Mouse (Mus musculus) kidney, embryonic 15.5 days (tissue): Measurements from ENCODE around the gene Kank2. TPM values are rescaled to one million over a fixed set of nuclear protein-coding genes. Genes with fewer than 3 reads are reported as not detected.

Source experiments
- ATAC-seq: fragments of 200-750 bp; cut with Nextera tagmentation; replicated peaks from 2 replicates; pipeline ENCODE4 v1.8.0; 2017; ENCODE audit warnings: moderate TSS enrichment; ENCODE audit not compliant: low FRiP score
- H3K27ac ChIP-seq: fragments of 300-500 bp; sonication (generic); 2 replicates; pipeline ENCODE4 v1.5.1; 2015; ENCODE audit warnings: mild to moderate bottlenecking, inconsistent platforms
- H3K27me3 ChIP-seq: fragments of 300-500 bp; sonication (generic); 2 replicates; pipeline ENCODE4 v1.6.1; 2015; ENCODE audit warnings: inconsistent platforms
- H3K36me3 ChIP-seq: fragments of 300-500 bp; sonication (generic); 2 replicates; pipeline ENCODE4 v1.6.1; 2015; ENCODE audit warnings: inconsistent platforms
- H3K4me1 ChIP-seq: fragments of 300-500 bp; sonication (generic); 2 replicates; pipeline ENCODE4 v1.6.1; 2015; ENCODE audit warnings: inconsistent platforms
- H3K4me2 ChIP-seq: fragments of 300-500 bp; sonication (generic); 2 replicates; pipeline ENCODE4 v1.6.1; 2015; ENCODE audit warnings: moderate library complexity, mild to moderate bottlenecking, inconsistent platforms
- H3K4me3 ChIP-seq: fragments of 300-500 bp; sonication (generic); replicated peaks from 2 replicates; pipeline ENCODE4 v1.5.1; 2015; ENCODE audit warnings: mild to moderate bottlenecking, inconsistent platforms
- H3K9ac ChIP-seq: fragments of 300-500 bp; sonication (generic); 2 replicates; pipeline ENCODE4 v1.6.1; 2015; ENCODE audit warnings: mild to moderate bottlenecking, inconsistent platforms
- H3K9me3 ChIP-seq: fragments of 300-500 bp; sonication (generic); replicated peaks from 2 replicates; pipeline ENCODE4 v1.6.1; 2016; ENCODE audit warnings: inconsistent platforms
- WGBS: fragments of 180-500 bp; shearing (Covaris S2); methylation state at CpG from one replicate; pipeline ENCODE4 v1.1.7; 2015; ENCODE audit warnings: mixed read lengths; 5-methylcytosine and 5-hydroxymethylcytosine counted together
- polyA plus RNA-seq: library from polyadenylated mRNA; unstranded; fragments of >200 nt; fragmentation: Nextera tagmentation; extraction: Ambion mirVana; gene quantifications from 2 replicates; pipeline ENCODE4 v1.2.1, GENCODE M21; 2015

Gene Kank2
- polyA plus RNA-seq, 1 experiment from 2014 or later = 23.2 TPM

DNA sequence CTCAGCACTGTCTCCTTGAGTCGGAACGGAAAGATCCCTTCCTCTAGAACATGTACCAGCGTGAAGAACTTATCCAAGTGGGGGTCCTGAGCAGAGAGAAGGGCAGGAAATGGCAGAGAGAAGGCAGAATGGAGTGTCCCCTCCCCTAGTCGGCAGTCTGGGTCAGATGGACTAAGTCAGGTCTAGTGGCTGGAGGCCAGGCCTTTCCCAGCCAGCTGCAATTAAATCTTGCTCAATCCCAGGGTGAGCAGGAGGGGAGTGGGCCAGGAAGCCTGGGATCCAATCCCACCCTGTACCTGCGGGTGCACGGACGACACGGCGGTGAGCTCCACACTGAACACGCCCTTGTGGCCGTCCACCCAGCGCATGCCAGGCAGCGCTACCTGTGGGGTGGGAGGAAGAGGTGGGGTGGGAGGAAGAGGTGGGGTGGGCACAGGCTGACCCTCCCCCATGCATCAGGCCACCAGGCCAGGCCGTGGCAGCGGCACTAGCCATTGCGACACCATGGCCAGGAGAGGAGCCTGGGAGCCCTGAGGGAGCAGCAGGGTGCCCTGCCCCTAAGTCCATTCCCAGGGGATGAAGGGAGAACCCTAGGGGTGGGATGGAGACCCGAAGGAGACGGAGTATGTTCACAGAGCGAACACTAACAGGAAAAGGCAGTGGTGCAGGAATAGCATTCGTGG lies 33.2 kb upstream of the Kank2 start:
- Histone ChIP-seq H3K9ac (no peak overlapping the region), H3K4me1 (peaks cover 18% of the 10 kb centered on the region), H3K9me3 (no peaks in the 10 kb centered on the region), H3K4me3 (no peak overlapping the region), H3K36me3 (peaks cover 81% of the 10 kb centered on the region), H3K27me3 (no peaks in the 10 kb centered on the region), H3K4me2 (no peak overlapping the region), H3K27ac (no peak overlapping the region)
- no peak for ATAC-seq
- WGBS = 90% methylated on average over 20 of the region's 20 CpGs

GRCm38 (mm10) chr9:21830936-21831335 lies 32.4 kb upstream of the Kank2 start:
- peaks cover 74% of the 10 kb centered on the region for H3K36me3 ChIP-seq
- WGBS = 80% methylated on average over 11 of the region's 11 CpGs
- no peak overlapping the region for H3K4me2 ChIP-seq
- no peak overlapping the region for H3K27ac ChIP-seq
- no peaks in the 10 kb centered on the region for H3K27me3 ChIP-seq
- H3K4me3 ChIP-seq = no peak overlapping the region
- H3K9me3 ChIP-seq = no peaks in the 10 kb centered on the region
- H3K4me1 ChIP-seq = peaks cover 16% of the 10 kb centered on the region
- ATAC-seq = 0 out of 2 replicates have a peak, but pooled peaks have one; percentile 16
- no peak overlapping the region for H3K9ac ChIP-seq

DNA sequence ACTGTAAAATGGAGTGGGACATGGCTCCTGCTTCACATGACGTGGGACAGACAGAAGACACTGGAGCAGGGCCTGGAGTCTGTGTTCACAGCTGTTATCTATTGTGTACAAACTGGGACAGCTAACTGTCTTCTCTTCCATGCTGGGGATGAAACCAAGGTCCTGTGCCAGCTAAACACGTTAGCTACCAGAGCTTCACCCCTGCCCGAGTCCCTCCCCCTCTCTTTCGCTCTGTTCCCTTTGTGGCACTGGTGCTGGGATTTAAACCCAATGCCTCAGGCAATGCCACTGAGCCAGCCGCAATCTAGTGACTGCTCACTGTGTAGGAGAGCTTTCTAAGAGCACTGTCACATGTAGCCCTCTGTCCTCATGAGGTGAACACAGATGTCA lies 31.9 kb upstream of the Kank2 start:
- Histone ChIP-seq H3K4me1 (peaks cover 14% of the 10 kb centered on the region), H3K9ac (no peak overlapping the region), H3K4me2 (no peak overlapping the region), H3K27me3 (no peaks in the 10 kb centered on the region), H3K9me3 (no peaks in the 10 kb centered on the region), H3K4me3 (no peak overlapping the region), H3K36me3 (peaks cover 69% of the 10 kb centered on the region), H3K27ac (no peak overlapping the region)
- no peak for ATAC-seq
- WGBS = 89% methylated on average over 5 of the region's 5 CpGs

DNA sequence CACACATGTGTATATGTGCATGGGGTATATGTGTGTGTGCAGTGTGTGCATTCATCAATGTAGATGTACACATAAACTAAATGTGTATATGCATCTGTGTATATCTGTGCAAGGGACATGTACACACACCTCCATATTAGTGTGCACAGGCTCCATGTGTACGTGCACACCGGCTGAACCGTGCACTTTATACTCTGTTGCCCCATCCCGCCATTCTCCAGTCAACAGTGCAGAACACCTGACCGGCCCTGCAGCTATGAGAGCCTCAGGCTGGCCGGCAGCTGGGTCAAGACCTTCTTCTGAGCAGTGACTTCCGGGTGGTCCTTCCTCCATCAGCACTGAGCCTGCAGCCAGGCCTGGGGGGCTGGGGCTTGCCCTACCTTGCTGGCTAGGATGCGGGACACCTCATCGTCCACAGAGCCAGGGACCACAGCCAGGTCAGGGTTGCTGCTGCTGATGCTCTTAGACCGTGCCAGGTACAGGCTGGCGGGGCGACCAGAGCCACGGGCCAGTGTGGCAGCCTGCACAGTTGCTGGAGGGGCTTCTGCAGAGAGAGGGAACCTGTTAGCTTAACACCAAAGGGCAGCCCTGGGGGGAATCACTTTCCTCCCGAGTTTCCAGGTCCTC lies 31.4 kb upstream of the Kank2 start:
- 82% methylated on average over 14 of the region's 14 CpGs for WGBS
- ATAC-seq = no peak
- Histone ChIP-seq H3K27ac (no peak overlapping the region), H3K4me2 (no peak overlapping the region), H3K9me3 (no peaks in the 10 kb centered on the region), H3K36me3 (peaks cover 64% of the 10 kb centered on the region), H3K4me1 (peaks cover 14% of the 10 kb centered on the region), H3K9ac (no peak overlapping the region), H3K4me3 (no peak overlapping the region), H3K27me3 (no peaks in the 10 kb centered on the region)

DNA sequence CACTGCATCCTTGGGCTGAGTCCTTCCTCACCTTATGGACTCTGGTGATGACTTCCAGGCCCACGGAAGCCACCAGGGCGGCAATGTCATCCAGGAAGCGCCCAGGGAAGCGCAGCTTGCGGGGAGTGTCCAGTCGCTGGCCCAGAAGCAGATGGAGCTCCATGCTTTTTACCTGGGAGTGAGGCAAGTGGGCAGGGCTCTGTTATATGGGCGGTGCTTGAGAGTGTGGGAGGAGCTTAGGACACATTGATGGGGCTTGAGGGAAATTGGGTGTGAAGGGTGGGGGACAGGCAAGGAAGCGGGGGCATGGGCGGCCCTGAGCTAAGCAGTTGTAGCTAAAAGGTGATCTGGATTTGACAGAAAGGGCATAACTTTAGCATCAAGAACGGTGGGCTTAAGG lies 25.8 kb upstream of the Kank2 start:
- H3K4me2 ChIP-seq = no peak overlapping the region
- peaks cover 42% of the 10 kb centered on the region for H3K36me3 ChIP-seq
- no peak overlapping the region for H3K9ac ChIP-seq
- H3K27me3 ChIP-seq = no peaks in the 10 kb centered on the region
- 71% methylated on average over 10 of the region's 10 CpGs for WGBS
- 0 out of 2 replicates have a peak, but pooled peaks cover 6% of the 10 kb centered on the region for H3K4me1 ChIP-seq
- no peak overlapping the region for H3K4me3 ChIP-seq
- no peak overlapping the region for H3K27ac ChIP-seq
- H3K9me3 ChIP-seq = no peaks in the 10 kb centered on the region
- no peak for ATAC-seq

DNA sequence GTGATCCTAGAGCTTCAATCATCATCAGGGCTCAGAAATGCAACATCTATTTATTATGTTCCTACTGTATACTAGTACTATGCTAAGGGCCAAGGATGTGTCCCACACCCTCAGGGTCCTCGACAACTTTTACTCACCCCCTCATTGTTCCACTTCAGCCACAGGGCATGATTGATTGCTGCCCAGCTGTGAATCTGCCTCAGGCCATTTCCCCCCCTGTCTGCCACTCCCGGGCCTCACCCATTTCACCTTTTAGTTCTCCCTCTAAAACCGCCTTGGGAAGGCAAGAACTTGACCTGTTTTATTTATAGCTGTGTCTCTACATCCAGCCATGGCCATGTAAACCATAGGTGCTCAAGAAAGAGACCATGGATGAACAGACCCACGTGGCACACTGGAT lies 25.4 kb upstream of the Kank2 start:
- ATAC-seq = no peak
- H3K27ac ChIP-seq = no peak overlapping the region
- 0 out of 2 replicates have a peak, but pooled peaks cover 6% of the 10 kb centered on the region for H3K4me1 ChIP-seq
- H3K36me3 ChIP-seq = peaks cover 41% of the 10 kb centered on the region
- H3K27me3 ChIP-seq = no peaks in the 10 kb centered on the region
- 49% methylated on average over 4 of the region's 4 CpGs for WGBS
- no peak overlapping the region for H3K9ac ChIP-seq
- no peak overlapping the region for H3K4me3 ChIP-seq
- H3K9me3 ChIP-seq = no peaks in the 10 kb centered on the region
- H3K4me2 ChIP-seq = no peak overlapping the region

DNA sequence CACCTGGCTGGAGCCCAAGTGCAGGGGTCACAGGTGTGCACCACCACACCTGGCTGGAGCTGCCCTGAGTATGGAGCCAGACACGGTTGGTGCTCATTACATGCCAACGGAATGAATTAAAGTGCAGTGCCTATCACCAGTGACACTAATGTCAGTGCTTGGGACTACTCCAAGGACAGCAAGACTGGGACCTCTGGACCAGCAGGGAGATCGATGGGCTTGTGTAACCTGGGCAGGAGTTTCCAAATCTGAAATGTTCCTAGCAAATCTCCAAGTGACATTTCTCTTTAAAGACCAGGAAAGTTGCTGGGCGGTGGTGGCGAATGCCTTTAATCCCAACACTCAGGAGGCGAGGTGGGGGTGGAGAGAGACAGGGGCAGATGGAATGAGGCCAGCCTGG lies 24.1 kb upstream of the Kank2 start:
- Histone ChIP-seq H3K27me3 (no peaks in the 10 kb centered on the region), H3K4me1 (0 out of 2 replicates have a peak, but pooled peaks cover 6% of the 10 kb centered on the region), H3K36me3 (peaks cover 37% of the 10 kb centered on the region), H3K9me3 (no peaks in the 10 kb centered on the region), H3K9ac (no peak overlapping the region), H3K4me2 (no peak overlapping the region), H3K27ac (no peak overlapping the region), H3K4me3 (no peak overlapping the region)
- WGBS = 88% methylated on average over 6 of the region's 6 CpGs
- no peak for ATAC-seq

- Histone ChIP-seq H3K27ac (no peak overlapping the region), H3K9me3 (no peaks in the 10 kb centered on the region), H3K4me1 (0 out of 2 replicates have a peak, but pooled peaks cover 4% of the 10 kb centered on the region), H3K4me2 (no peak overlapping the region), H3K36me3 (peaks cover 58% of the 10 kb centered on the region), H3K4me3 (no peak overlapping the region), H3K27me3 (no peaks in the 10 kb centered on the region), H3K9ac (no peak overlapping the region)
- peak; percentile 26; the same call in 1 of the 2 replicates for ATAC-seq
- 87% methylated on average over 12 of the region's 12 CpGs for WGBS
These were observed 21.6 kb upstream of the Kank2 start for GRCm38 (mm10) chr9:21820183-21820582.

- H3K36me3 ChIP-seq = peaks cover 64% of the 10 kb centered on the region
- WGBS = 94% methylated on average over 2 of the region's 2 CpGs
- no peak overlapping the region for H3K4me2 ChIP-seq
- H3K4me3 ChIP-seq = no peak overlapping the region
- ATAC-seq = no peak
- H3K9me3 ChIP-seq = no peaks in the 10 kb centered on the region
- no peak overlapping the region for H3K27ac ChIP-seq
- no peaks in the 10 kb centered on the region for H3K27me3 ChIP-seq
- no peak overlapping the region for H3K9ac ChIP-seq
- no peaks in the 10 kb centered on the region for H3K4me1 ChIP-seq
These were observed 20.7 kb upstream of the Kank2 start for GRCm38 (mm10) chr9:21819181-21819729.

- Histone ChIP-seq H3K4me1 (no peaks in the 10 kb centered on the region), H3K9me3 (no peaks in the 10 kb centered on the region), H3K4me3 (no peak overlapping the region), H3K36me3 (peaks cover 64% of the 10 kb centered on the region), H3K27ac (no peak overlapping the region), H3K27me3 (no peaks in the 10 kb centered on the region), H3K4me2 (no peak overlapping the region), H3K9ac (no peak overlapping the region)
- ATAC-seq = no peak
- WGBS = 92% methylated on average over 6 of the region's 6 CpGs
These were observed 20.0 kb upstream of the Kank2 start for GRCm38 (mm10) chr9:21818561-21818960.

DNA sequence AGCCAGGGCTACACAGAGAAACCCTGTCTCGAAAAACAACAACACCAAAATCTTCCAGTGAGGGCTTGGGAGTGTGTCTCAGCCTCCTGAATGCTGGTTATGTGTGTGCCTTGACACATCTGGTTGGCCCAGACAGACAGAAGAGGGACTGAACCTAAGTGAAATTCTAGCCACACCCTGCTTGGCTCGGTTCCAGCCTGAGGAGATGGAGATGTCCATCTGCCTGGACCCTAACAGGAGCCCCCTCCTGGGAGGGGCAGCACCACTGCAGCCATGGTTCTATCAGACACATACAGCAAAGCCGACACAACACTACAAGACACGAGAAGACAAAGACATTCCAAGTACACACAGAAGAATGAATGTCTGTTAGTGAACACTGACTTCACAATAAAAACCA lies 19.6 kb upstream of the Kank2 start:
- Histone ChIP-seq H3K9ac (no peak overlapping the region), H3K4me2 (no peak overlapping the region), H3K9me3 (no peaks in the 10 kb centered on the region), H3K27ac (no peak overlapping the region), H3K4me3 (no peak overlapping the region), H3K4me1 (no peaks in the 10 kb centered on the region), H3K36me3 (peaks cover 67% of the 10 kb centered on the region), H3K27me3 (no peaks in the 10 kb centered on the region)
- no peak for ATAC-seq
- WGBS = 82% methylated on average over 4 of the region's 4 CpGs

- H3K36me3 ChIP-seq = peaks cover 80% of the 10 kb centered on the region
- H3K27me3 ChIP-seq = no peaks in the 10 kb centered on the region
- no peak overlapping the region for H3K4me3 ChIP-seq
- 72% methylated on average over 9 of the region's 9 CpGs for WGBS
- H3K4me2 ChIP-seq = no peak overlapping the region
- no peak overlapping the region for H3K27ac ChIP-seq
- H3K4me1 ChIP-seq = no peaks in the 10 kb centered on the region
- no peaks in the 10 kb centered on the region for H3K9me3 ChIP-seq
- H3K9ac ChIP-seq = no peak overlapping the region
- ATAC-seq = no peak
These were observed 18.3 kb upstream of the Kank2 start for GRCm38 (mm10) chr9:21816716-21817305.
